Mouse (Mus musculus) neural tube, embryonic 14.5 days (tissue): ENCODE results near the gene Rbfox2. TPM values are rescaled to one million over a fixed set of nuclear protein-coding genes. Genes with fewer than 3 reads are reported as not detected.

Experiments
- ATAC-seq: fragments of 200-750 bp; cut with Nextera tagmentation; 2 replicates; pipeline ENCODE4 v1.8.0; 2017; ENCODE audit warnings: low read depth, mild to moderate bottlenecking, moderate TSS enrichment, moderate library complexity
- H3K27ac ChIP-seq: fragments of 300-500 bp; sonication (generic); 2 replicates; pipeline ENCODE4 v1.5.1; 2014; ENCODE audit warnings: low read depth, mild to moderate bottlenecking, control low read depth, low read length, moderate library complexity, mixed read lengths
- H3K27me3 ChIP-seq: fragments of 300-500 bp; sonication (generic); 2 replicates; pipeline ENCODE4 v1.6.1; 2014; ENCODE audit warnings: low read length; ENCODE audit not compliant: control insufficient read depth, insufficient read depth
- H3K36me3 ChIP-seq: fragments of 300-500 bp; sonication (generic); 2 replicates; pipeline ENCODE4 v1.6.1; 2014; ENCODE audit warnings: low read length, mixed read lengths; ENCODE audit not compliant: control insufficient read depth, insufficient read depth
- H3K4me1 ChIP-seq: fragments of 300-500 bp; sonication (generic); 2 replicates; pipeline ENCODE4 v1.6.1; 2014; ENCODE audit warnings: low read length; ENCODE audit not compliant: control insufficient read depth, insufficient read depth
- H3K4me2 ChIP-seq: fragments of 300-500 bp; sonication (generic); 2 replicates; pipeline ENCODE4 v1.6.1; 2014; ENCODE audit warnings: mild to moderate bottlenecking, low read depth, low read length, control low read depth
- H3K4me3 ChIP-seq: fragments of 300-500 bp; sonication (generic); 2 replicates; pipeline ENCODE4 v1.5.1; 2014; ENCODE audit warnings: low read depth, low read length, control low read depth, mixed read lengths
- H3K9ac ChIP-seq: fragments of 300-500 bp; sonication (generic); replicated peaks from 2 replicates; pipeline ENCODE4 v1.6.1; 2014; ENCODE audit warnings: low read depth, mild to moderate bottlenecking, control low read depth, low read length, mixed read lengths
- H3K9me3 ChIP-seq: fragments of 300-500 bp; sonication (generic); 2 replicates; pipeline ENCODE4 v1.6.1; 2016; ENCODE audit warnings: low read length; ENCODE audit not compliant: control insufficient read depth
- WGBS: fragments of 180-500 bp; shearing (Covaris S2); extraction: QIAGEN DNeasy Blood & Tissue Kit; methylation state at CpG from one replicate; pipeline ENCODE4 v1.1.7; 2014; 5-methylcytosine and 5-hydroxymethylcytosine counted together
- polyA plus RNA-seq: library from polyadenylated mRNA; unstranded; fragments of >200 nt; fragmentation: Nextera tagmentation; extraction: Ambion mirVana; gene quantifications from 2 replicates; pipeline ENCODE4 v1.2.1, GENCODE M21; 2014

Rbfox2 gene
- polyA plus RNA-seq, 1 experiment from 2014 or later: 208 TPM

GRCm38 (mm10) chr15:77085818-77086217 lies 221.0 kb downstream of the Rbfox2 start:
- no peak overlapping the region for H3K27ac ChIP-seq
- no peaks in the 10 kb centered on the region for H3K27me3 ChIP-seq
- 0 out of 2 replicates have a peak, but pooled peaks cover 3% of the 10 kb centered on the region for H3K4me1 ChIP-seq
- H3K9ac ChIP-seq: no peak overlapping the region
- H3K9me3 ChIP-seq: no peaks in the 10 kb centered on the region
- no peak overlapping the region for H3K4me3 ChIP-seq
- 88% methylated on average over 7 of the region's 7 CpGs for WGBS
- H3K36me3 ChIP-seq: peaks cover 29% of the 10 kb centered on the region
- H3K4me2 ChIP-seq: no peak overlapping the region
- ATAC-seq: no peak

DNA sequence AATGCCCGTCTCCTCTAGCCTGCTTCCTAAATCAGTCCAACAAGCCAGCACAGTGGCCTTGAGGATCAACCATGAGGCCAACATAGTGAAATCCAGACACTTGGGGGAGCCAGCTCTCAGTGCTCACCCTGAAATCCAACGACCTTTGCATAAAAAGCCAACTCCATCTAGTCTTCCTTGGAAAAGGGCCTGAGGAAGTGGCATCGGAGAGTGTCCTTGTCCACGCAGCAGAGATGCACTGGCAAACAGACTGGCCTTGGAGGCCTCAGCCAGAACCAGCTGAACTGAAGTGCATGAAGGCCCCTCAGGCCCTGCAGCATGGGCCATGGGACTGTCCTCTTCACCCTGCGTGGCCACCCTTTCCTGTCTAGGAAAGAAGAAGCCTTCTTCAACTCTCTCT lies 225.3 kb downstream of the Rbfox2 start:
- 86% methylated on average over 5 of the region's 5 CpGs for WGBS
- Histone ChIP-seq H3K4me3 (no peak overlapping the region), H3K9ac (no peak overlapping the region), H3K27ac (no peak overlapping the region), H3K27me3 (no peaks in the 10 kb centered on the region), H3K4me2 (no peak overlapping the region), H3K9me3 (no peaks in the 10 kb centered on the region), H3K36me3 (peaks cover 44% of the 10 kb centered on the region), H3K4me1 (no peaks in the 10 kb centered on the region)
- ATAC-seq: no peak

DNA sequence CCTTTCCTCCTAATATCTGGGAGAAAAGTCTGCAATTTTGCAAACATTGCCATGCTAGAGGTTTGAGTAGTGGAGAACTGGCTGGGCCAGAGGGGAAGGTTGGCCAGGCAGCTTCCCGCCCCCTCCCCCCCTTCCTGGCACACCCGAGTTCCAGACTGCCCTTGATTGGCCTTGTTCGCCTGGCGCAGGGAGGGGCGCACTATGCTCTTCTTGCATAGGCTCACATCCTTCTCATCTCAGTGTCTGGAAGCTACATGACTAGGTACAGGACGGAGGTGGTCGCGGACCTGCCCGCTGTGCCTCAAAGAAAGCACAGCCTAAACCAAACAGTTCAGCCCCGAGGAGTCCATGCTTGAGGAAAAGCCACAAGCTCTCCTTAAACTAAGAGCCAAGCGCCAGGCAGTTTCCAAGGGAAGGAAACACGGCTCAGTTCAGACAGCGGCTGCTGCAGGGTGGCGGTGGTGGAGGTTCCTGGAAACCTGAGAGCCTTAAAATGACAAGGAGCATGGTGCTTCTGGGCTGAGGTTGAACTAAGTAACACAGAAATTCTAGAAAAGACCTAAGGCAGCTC lies 226.0 kb downstream of the Rbfox2 start:
- no peaks in the 10 kb centered on the region for H3K9me3 ChIP-seq
- 80% methylated on average over 14 of the region's 14 CpGs for WGBS
- no peak overlapping the region for H3K4me3 ChIP-seq
- ATAC-seq: no peak
- H3K4me2 ChIP-seq: no peak overlapping the region
- no peaks in the 10 kb centered on the region for H3K27me3 ChIP-seq
- H3K4me1 ChIP-seq: no peaks in the 10 kb centered on the region
- H3K36me3 ChIP-seq: peaks cover 43% of the 10 kb centered on the region
- H3K27ac ChIP-seq: no peak overlapping the region
- H3K9ac ChIP-seq: no peak overlapping the region

GRCm38 (mm10) chr15:77079890-77080361 lies 226.9 kb downstream of the Rbfox2 start:
- 80% methylated on average over 11 of the region's 11 CpGs for WGBS
- ATAC-seq: no peak
- H3K27me3 ChIP-seq: no peaks in the 10 kb centered on the region
- no peak overlapping the region for H3K9ac ChIP-seq
- H3K27ac ChIP-seq: no peak overlapping the region
- peaks cover 35% of the 10 kb centered on the region for H3K36me3 ChIP-seq
- no peaks in the 10 kb centered on the region for H3K4me1 ChIP-seq
- no peaks in the 10 kb centered on the region for H3K9me3 ChIP-seq
- H3K4me3 ChIP-seq: no peak overlapping the region
- H3K4me2 ChIP-seq: no peak overlapping the region

DNA sequence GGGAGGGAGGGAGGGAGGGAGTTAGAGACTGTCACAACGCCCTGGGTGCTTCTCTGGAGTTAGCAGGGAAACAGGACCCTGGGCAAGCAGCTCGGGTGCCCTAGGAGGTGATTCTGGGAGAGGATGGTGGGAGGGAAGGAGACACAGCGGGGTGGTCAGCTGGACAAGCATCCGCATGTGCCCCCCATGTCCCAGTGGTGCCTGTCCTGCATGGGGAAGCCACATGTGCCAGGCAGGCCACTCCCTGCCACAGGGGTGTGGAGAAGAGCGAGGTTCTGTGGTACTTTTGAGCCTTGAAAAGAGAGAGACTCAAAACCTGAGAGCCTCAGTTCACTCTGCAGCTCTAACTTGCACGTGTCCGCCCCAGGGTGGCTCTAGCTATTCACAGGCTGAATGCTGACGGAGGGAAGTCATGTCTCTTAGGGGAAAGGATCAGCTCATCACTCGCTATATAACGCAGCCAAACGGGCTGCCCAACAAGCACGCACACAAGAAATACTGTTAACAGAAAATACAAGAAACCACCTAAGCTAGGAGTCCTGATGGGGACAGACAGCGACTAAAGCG lies 227.5 kb downstream of the Rbfox2 start:
- H3K36me3 ChIP-seq: peaks cover 30% of the 10 kb centered on the region; the same call in 1 of the 2 replicates

GRCm38 (mm10) chr15:77078786-77079185 lies 228.0 kb downstream of the Rbfox2 start:
- Histone ChIP-seq H3K4me2 (no peak overlapping the region), H3K9me3 (no peaks in the 10 kb centered on the region), H3K36me3 (peaks cover 30% of the 10 kb centered on the region; the same call in 1 of the 2 replicates), H3K27me3 (no peaks in the 10 kb centered on the region), H3K9ac (no peak overlapping the region), H3K27ac (no peak overlapping the region), H3K4me1 (no peaks in the 10 kb centered on the region), H3K4me3 (no peak overlapping the region)
- 54% methylated on average over 3 of the region's 3 CpGs for WGBS
- ATAC-seq: no peak

More for the DNA sequence above, 227.5 kb downstream of the Rbfox2 start:
- Histone ChIP-seq H3K4me2 (no peak overlapping the region), H3K4me1 (no peaks in the 10 kb centered on the region), H3K9me3 (no peaks in the 10 kb centered on the region), H3K4me3 (no peak overlapping the region), H3K27ac (no peak overlapping the region), H3K9ac (no peak overlapping the region), H3K27me3 (no peaks in the 10 kb centered on the region)
- 68% methylated on average over 14 of the region's 14 CpGs for WGBS
- ATAC-seq: no peak

GRCm38 (mm10) chr15:77077906-77078305 lies 228.9 kb downstream of the Rbfox2 start:
- 92% methylated on average over 9 of the region's 9 CpGs for WGBS
- Histone ChIP-seq H3K9ac (no peak overlapping the region), H3K4me3 (no peak overlapping the region), H3K9me3 (no peaks in the 10 kb centered on the region), H3K4me1 (no peaks in the 10 kb centered on the region), H3K27me3 (no peaks in the 10 kb centered on the region), H3K27ac (no peak overlapping the region), H3K4me2 (no peak overlapping the region), H3K36me3 (peaks cover 30% of the 10 kb centered on the region; the same call in 1 of the 2 replicates)
- no peak for ATAC-seq

- Histone ChIP-seq H3K27ac (no peak overlapping the region), H3K4me1 (peaks cover 2% of the 10 kb centered on the region; the same call in 1 of the 2 replicates), H3K9me3 (no peaks in the 10 kb centered on the region), H3K9ac (no peak overlapping the region), H3K27me3 (no peaks in the 10 kb centered on the region), H3K36me3 (peaks cover 25% of the 10 kb centered on the region; the same call in 1 of the 2 replicates), H3K4me2 (no peak overlapping the region), H3K4me3 (no peak overlapping the region)
- 82% methylated on average over 3 of the region's 3 CpGs for WGBS
- ATAC-seq: no peak
These were observed 230.3 kb downstream of the Rbfox2 start for GRCm38 (mm10) chr15:77076523-77076922.

DNA sequence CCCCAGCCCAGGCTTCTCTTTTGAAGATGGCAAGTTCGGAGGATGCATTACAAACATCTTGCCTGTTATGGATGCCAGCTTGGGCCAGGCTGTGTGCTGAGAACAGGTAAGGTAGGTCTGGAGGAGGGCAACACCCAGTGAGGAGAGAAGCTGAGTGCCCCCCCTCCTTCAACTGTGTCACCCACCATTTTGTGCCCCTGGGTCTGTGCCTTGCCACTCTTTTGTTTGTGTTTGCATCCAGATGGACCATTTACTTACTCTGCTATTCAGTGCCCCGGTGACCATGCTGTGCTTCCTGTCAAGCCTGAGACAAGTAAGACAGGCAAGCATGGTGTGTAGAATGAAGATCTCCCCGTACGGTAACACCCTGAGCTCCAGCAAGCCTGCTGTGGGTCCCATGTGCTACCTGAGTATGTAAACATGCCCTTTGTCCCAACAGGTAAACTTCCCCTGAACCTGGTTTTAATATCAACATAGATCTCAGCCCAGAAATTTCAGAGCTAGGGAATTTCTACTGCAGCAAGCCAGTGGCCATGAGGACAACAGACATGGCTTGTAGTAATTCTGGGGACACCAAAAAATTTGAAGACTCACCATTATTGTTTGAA lies 234.1 kb downstream of the Rbfox2 start:
- 68% methylated on average over 4 of the region's 4 CpGs for WGBS

More for the DNA sequence above, 234.1 kb downstream of the Rbfox2 start:
- no peak overlapping the region for H3K27ac ChIP-seq
- H3K36me3 ChIP-seq: peaks cover 15% of the 10 kb centered on the region; the same call in 1 of the 2 replicates
- no peak overlapping the region for H3K4me3 ChIP-seq
- H3K9me3 ChIP-seq: no peaks in the 10 kb centered on the region
- no peak for ATAC-seq
- H3K4me2 ChIP-seq: no peak overlapping the region
- H3K27me3 ChIP-seq: no peaks in the 10 kb centered on the region
- no peak overlapping the region for H3K9ac ChIP-seq
- peaks cover 2% of the 10 kb centered on the region; the same call in 1 of the 2 replicates for H3K4me1 ChIP-seq
